Mouse (Mus musculus): ENCODE data around the gene Sec14l1. TPM values are rescaled to one million over a fixed set of nuclear protein-coding genes. Genes with fewer than 3 reads are reported as not detected.

Sec14l1 gene
- polyA plus RNA-seq, 1 experiment from 2014 or later = 60.7 TPM

DNA sequence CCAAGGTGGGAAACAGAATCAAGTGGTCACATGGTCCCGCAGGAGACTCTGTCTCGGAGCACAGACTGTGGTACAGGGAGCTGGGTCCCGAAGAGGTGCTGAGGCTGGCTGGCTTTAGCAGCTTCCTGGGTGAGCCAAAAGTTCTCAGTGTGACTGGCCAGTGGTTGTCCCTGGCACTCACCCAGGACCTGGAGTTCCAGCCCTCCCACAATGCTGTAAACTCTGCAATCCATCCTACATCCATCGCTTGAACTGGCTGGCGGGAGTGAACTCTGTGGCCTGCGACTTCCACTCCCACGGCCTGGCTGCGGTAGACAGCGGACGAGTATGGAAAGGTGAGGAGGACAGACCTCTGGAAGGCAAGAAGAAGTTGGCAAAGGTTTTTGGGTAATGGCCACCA lies 11.4 kb upstream of the Sec14l1 start:
- peaks cover 4% of the 10 kb centered on the region; the same call in 1 of the 2 replicates for H3K4me1 ChIP-seq (ENCODE audit: control insufficient read depth, insufficient read depth, low read length)
- 93% methylated on average over 10 of the region's 10 CpGs for WGBS
- H3K4me2 ChIP-seq (ENCODE audit: low read length) = no peak overlapping the region
- H3K36me3 ChIP-seq (ENCODE audit: control insufficient read depth, insufficient read depth, low read length) = no peaks in the 10 kb centered on the region
- no peak overlapping the region for H3K27ac ChIP-seq (ENCODE audit: low read length)
- ATAC-seq = no peak
- no peaks in the 10 kb centered on the region for H3K9me3 ChIP-seq (replicated peaks; ENCODE audit: control insufficient read depth, low read length, poor library complexity, severe bottlenecking)
- H3K9ac ChIP-seq (ENCODE audit: low read depth, low read length) = no peak overlapping the region
- no peaks in the 10 kb centered on the region for H3K27me3 ChIP-seq (ENCODE audit: control insufficient read depth, insufficient read depth, low read depth, low read length)
- H3K4me3 ChIP-seq (ENCODE audit: low read depth, low read length) = no peak overlapping the region

DNA sequence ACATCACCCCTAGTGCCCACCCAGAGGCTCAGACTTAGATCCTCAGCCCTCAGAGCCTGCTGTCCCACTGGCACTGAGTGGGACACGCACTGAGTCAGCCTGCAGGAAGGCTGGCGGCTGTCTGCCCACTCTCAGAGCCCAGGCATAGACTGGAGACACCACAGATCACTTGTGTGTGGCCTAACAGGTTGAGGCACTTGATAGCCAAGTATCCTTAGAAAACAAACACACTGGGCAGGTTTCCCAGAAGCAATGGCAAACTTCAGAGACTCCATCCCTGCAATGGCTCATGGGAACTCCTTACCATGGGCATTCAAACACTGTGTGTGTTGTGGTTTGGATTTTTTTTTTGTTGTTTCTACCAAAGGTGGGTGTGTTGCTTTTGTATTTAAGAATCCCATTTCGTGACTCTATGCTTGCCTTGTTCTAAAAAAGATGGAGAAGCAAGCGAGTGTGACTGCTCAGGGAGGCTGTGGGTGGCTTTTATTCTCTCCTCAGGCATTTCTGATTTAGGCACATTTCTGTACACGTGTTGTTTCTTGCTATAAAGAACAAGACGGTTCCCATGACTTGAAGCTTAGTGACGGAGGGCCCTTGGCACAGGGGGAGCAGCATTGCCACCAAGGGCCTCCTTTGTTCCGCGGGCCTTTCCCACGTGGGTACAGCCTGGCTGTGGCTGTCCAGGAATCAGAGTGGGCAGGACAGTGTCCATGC lies 10.8 kb upstream of the Sec14l1 start:
- WGBS = 79% methylated on average over 10 of the region's 10 CpGs
- Histone ChIP-seq H3K4me3 (ENCODE audit: low read depth, low read length) (no peak overlapping the region), H3K4me2 (ENCODE audit: low read length) (no peak overlapping the region), H3K9me3 (replicated peaks; ENCODE audit: control insufficient read depth, low read length, poor library complexity, severe bottlenecking) (no peaks in the 10 kb centered on the region), H3K36me3 (ENCODE audit: control insufficient read depth, insufficient read depth, low read length) (no peaks in the 10 kb centered on the region), H3K27ac (ENCODE audit: low read length) (no peak overlapping the region), H3K4me1 (ENCODE audit: control insufficient read depth, insufficient read depth, low read length) (peaks cover 5% of the 10 kb centered on the region; the same call in 1 of the 2 replicates), H3K9ac (ENCODE audit: low read depth, low read length) (no peak overlapping the region), H3K27me3 (ENCODE audit: control insufficient read depth, insufficient read depth, low read depth, low read length) (no peaks in the 10 kb centered on the region)
- no peak for ATAC-seq

DNA sequence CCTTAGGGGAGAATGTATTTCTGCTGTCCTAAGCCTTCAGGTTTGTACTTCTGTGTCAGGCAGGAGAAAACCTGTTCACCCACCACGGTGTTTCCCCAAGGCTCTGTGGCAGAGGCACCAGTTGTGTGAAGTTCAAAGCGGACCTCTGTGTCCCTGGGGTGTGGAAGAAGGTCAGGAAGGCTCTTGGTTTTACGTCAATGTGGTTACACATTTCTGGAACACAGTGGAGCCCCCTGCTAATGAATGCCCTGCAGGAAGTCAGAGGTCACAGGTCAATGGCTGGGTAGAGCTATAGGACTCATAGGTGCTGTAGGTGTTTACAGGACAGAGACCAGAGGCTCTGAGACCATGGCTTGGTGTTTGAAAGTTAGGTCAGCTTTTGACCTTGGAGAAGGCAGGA lies 9.7 kb upstream of the Sec14l1 start:
- H3K36me3 ChIP-seq (ENCODE audit: control insufficient read depth, insufficient read depth, low read length) = no peaks in the 10 kb centered on the region
- 79% methylated on average over 3 of the region's 3 CpGs for WGBS
- H3K9me3 ChIP-seq (replicated peaks; ENCODE audit: control insufficient read depth, low read length, poor library complexity, severe bottlenecking) = no peaks in the 10 kb centered on the region
- H3K4me2 ChIP-seq (ENCODE audit: low read length) = no peak overlapping the region
- peaks cover 5% of the 10 kb centered on the region; the same call in 1 of the 2 replicates for H3K4me1 ChIP-seq (ENCODE audit: control insufficient read depth, insufficient read depth, low read length)
- H3K9ac ChIP-seq (ENCODE audit: low read depth, low read length) = no peak overlapping the region
- no peaks in the 10 kb centered on the region for H3K27me3 ChIP-seq (ENCODE audit: control insufficient read depth, insufficient read depth, low read depth, low read length)
- H3K27ac ChIP-seq (ENCODE audit: low read length) = no peak overlapping the region
- no peak for ATAC-seq
- no peak overlapping the region for H3K4me3 ChIP-seq (ENCODE audit: low read depth, low read length)

DNA sequence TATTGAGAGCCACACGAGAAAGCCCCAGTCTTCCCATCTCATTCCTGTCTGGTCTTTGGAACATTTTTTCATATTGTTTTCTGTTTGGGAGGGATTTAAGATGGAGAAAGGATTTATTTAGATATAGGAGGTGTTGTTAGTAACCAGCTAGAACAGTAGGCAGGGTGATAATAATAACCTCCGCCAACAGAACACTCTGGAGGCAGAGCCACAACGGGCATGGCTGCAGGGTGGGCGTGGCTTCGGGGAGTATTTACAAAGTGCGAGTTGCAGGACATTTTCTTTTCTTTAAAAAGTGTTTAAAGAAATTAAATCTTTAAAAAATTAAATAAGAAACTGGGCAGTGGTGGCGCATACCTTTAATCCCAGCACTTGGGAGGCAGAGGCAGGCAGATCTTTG lies 9.1 kb upstream of the Sec14l1 start:
- Histone ChIP-seq H3K27ac (ENCODE audit: low read length) (no peak overlapping the region), H3K36me3 (ENCODE audit: control insufficient read depth, insufficient read depth, low read length) (no peaks in the 10 kb centered on the region), H3K4me1 (ENCODE audit: control insufficient read depth, insufficient read depth, low read length) (peaks cover 5% of the 10 kb centered on the region; the same call in 1 of the 2 replicates), H3K4me2 (ENCODE audit: low read length) (no peak overlapping the region), H3K9ac (ENCODE audit: low read depth, low read length) (no peak overlapping the region), H3K27me3 (ENCODE audit: control insufficient read depth, insufficient read depth, low read depth, low read length) (no peaks in the 10 kb centered on the region), H3K9me3 (replicated peaks; ENCODE audit: control insufficient read depth, low read length, poor library complexity, severe bottlenecking) (no peaks in the 10 kb centered on the region), H3K4me3 (ENCODE audit: low read depth, low read length) (no peak overlapping the region)
- WGBS = 83% methylated on average over 7 of the region's 7 CpGs
- no peak for ATAC-seq

DNA sequence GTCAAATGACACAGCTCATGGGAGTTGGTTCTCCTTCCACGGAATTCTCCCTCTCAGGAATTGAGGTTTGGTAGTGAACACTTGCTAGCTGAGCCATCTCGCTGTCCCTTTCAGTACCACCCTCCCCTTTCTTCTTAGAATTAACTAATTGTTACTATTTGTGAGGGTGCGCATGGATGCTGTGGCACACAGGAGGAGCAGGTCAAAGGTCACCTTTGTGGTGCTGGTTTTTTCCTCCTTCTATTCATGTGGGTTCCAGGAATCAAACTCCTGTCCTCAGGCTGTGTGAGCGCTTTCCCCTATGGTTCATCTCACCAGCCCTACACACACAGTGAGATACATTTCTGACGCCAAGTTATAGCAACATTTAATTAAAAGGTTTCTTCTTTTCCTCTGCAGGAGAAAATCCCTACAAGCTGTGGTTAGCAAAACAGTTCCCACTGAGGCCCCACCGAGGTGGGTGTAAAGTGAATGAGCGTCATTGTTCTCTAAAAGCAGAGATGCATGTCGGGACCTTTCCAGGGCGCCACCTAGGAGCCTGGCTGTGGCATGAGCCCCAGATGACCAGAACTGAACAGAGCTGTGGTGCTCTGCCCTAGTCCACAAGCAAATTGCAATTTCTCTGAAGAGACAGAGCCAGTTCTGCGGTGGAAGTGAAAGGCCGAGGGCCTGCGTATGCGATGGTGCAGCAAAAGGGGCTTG lies 8.2 kb upstream of the Sec14l1 start:
- Histone ChIP-seq H3K9ac (ENCODE audit: low read depth, low read length) (no peak overlapping the region), H3K27me3 (ENCODE audit: control insufficient read depth, insufficient read depth, low read depth, low read length) (no peaks in the 10 kb centered on the region), H3K4me3 (ENCODE audit: low read depth, low read length) (no peak overlapping the region), H3K4me1 (ENCODE audit: control insufficient read depth, insufficient read depth, low read length) (peaks cover 5% of the 10 kb centered on the region; the same call in 1 of the 2 replicates), H3K9me3 (replicated peaks; ENCODE audit: control insufficient read depth, low read length, poor library complexity, severe bottlenecking) (no peaks in the 10 kb centered on the region), H3K4me2 (ENCODE audit: low read length) (no peak overlapping the region), H3K36me3 (ENCODE audit: control insufficient read depth, insufficient read depth, low read length) (no peaks in the 10 kb centered on the region), H3K27ac (ENCODE audit: low read length) (no peak overlapping the region)
- ATAC-seq = no peak
- 20% methylated on average over 13 of the region's 13 CpGs for WGBS

DNA sequence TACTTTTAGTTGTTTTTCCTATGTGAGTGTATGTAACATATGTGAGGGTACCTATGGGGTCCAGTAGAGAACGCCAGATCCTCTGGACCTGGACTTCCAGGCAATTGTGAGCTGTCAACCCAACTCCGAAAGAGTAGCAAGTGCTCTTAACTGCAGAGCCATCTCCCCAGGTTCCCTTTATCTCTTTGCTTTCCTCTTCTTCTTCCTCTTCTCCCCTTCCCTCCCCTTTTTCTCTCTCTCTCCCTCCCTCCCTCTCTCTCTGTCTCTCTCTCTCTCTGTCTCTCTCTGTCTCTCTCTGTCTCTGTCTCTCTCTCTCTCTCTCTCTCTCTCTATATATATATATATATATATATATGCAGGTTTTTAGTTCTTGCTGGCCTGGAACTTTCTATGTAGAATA lies 7.1 kb upstream of the Sec14l1 start:
- H3K4me3 ChIP-seq (ENCODE audit: low read depth, low read length) = no peak overlapping the region
- ATAC-seq = no peak
- H3K36me3 ChIP-seq (ENCODE audit: control insufficient read depth, insufficient read depth, low read length) = no peaks in the 10 kb centered on the region
- H3K27me3 ChIP-seq (ENCODE audit: control insufficient read depth, insufficient read depth, low read depth, low read length) = no peaks in the 10 kb centered on the region
- no peaks in the 10 kb centered on the region for H3K9me3 ChIP-seq (replicated peaks; ENCODE audit: control insufficient read depth, low read length, poor library complexity, severe bottlenecking)
- H3K4me1 ChIP-seq (ENCODE audit: control insufficient read depth, insufficient read depth, low read length) = peaks cover 5% of the 10 kb centered on the region; the same call in 1 of the 2 replicates
- no peak overlapping the region for H3K9ac ChIP-seq (ENCODE audit: low read depth, low read length)
- no peak overlapping the region for H3K27ac ChIP-seq (ENCODE audit: low read length)
- WGBS = 96% methylated on average over 2 of the region's 2 CpGs
- no peak overlapping the region for H3K4me2 ChIP-seq (ENCODE audit: low read length)

DNA sequence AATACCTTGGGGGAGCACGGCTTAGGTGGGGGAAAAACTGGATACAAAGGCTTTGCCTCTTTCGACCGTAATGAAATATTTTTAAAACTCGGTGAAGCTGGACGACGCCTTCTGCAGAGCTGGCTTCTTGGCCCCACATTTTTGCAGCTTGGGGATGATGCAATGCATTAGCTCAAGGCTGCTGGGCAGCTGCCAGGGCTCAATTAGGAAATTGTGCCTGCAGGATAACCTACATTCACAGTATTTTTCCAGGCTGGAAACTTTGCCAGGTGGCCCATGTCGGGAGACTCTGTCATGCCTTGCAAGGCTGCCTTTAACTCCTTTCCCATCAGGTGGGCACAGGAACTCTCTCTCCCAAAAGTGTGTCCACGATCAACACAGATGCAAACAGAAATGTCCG lies 6.4 kb upstream of the Sec14l1 start:
- no peak overlapping the region for H3K9ac ChIP-seq (ENCODE audit: low read depth, low read length)
- 64% methylated on average over 9 of the region's 9 CpGs for WGBS
- no peak overlapping the region for H3K4me3 ChIP-seq (ENCODE audit: low read depth, low read length)
- H3K36me3 ChIP-seq (ENCODE audit: control insufficient read depth, insufficient read depth, low read length) = no peaks in the 10 kb centered on the region
- no peak for ATAC-seq
- no peak overlapping the region for H3K4me2 ChIP-seq (ENCODE audit: low read length)
- peaks cover 5% of the 10 kb centered on the region; the same call in 1 of the 2 replicates for H3K4me1 ChIP-seq (ENCODE audit: control insufficient read depth, insufficient read depth, low read length)
- H3K27ac ChIP-seq (ENCODE audit: low read length) = no peak overlapping the region
- H3K27me3 ChIP-seq (ENCODE audit: control insufficient read depth, insufficient read depth, low read depth, low read length) = no peaks in the 10 kb centered on the region
- no peaks in the 10 kb centered on the region for H3K9me3 ChIP-seq (replicated peaks; ENCODE audit: control insufficient read depth, low read length, poor library complexity, severe bottlenecking)

DNA sequence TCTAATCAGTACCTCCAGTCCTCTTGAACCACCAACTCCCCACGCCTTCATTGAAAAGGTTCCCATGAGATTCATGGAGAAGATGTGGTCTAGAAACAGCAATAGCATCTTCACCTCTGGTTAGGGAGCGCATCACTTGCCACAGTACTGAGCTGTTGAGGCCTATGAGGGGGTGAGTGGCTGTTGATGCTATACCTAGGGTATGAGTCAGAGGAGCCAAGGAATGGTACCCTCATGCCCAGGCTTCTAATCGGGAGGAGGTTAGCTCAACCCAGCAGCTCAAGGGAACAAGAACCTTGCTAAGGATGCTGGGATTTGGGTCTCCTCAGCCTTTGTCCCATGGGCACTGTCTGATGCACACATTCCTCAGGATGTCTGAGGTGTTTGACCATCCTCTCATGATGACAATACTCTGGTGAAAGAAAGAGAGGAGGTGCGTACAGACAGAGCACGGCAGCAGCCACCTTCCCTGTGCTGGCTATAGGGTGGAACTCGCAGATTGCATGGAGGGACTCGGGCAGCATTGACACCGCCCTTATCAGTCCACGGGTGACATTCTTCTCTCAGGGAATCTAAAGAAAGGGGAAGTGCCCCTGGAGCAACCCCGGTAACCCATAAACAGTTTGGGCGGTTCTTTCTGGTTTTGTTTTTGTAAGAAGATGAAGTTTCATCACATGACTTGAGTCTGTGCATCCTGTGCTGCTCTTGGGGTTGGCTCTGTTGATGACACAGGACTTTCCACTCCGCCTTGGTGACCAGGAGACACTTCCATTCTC lies 5.6 kb upstream of the Sec14l1 start:
- no peak overlapping the region for H3K27ac ChIP-seq (ENCODE audit: low read length)
- 91% methylated on average over 12 of the region's 12 CpGs for WGBS
- no peaks in the 10 kb centered on the region for H3K36me3 ChIP-seq (ENCODE audit: control insufficient read depth, insufficient read depth, low read length)
- no peaks in the 10 kb centered on the region for H3K27me3 ChIP-seq (ENCODE audit: control insufficient read depth, insufficient read depth, low read depth, low read length)
- ATAC-seq = no peak
- no peak overlapping the region for H3K4me2 ChIP-seq (ENCODE audit: low read length)
- no peaks in the 10 kb centered on the region for H3K9me3 ChIP-seq (replicated peaks; ENCODE audit: control insufficient read depth, low read length, poor library complexity, severe bottlenecking)
- H3K4me1 ChIP-seq (ENCODE audit: control insufficient read depth, insufficient read depth, low read length) = peaks cover 8% of the 10 kb centered on the region; the same call in 1 of the 2 replicates
- no peak overlapping the region for H3K4me3 ChIP-seq (ENCODE audit: low read depth, low read length)
- H3K9ac ChIP-seq (ENCODE audit: low read depth, low read length) = no peak overlapping the region
